Mouse (Mus musculus) lung, embryonic 15.5 days (tissue): Measurements from ENCODE around the gene Sgcd. TPM values are rescaled to one million over a fixed set of nuclear protein-coding genes. Genes with fewer than 3 reads are reported as not detected.
"Not testable (repeated sequence)": the region's sequence is repeated elsewhere in the genome, so short reads cannot be mapped to it uniquely, and the experiment has no call there.

ENCODE experiments used
- ATAC-seq: fragments of 200-750 bp; cut with Nextera tagmentation; 2 replicates; pipeline ENCODE4 v1.8.0; 2017; ENCODE audit warnings: moderate number of reproducible peaks, borderline replicate concordance; ENCODE audit not compliant: low FRiP score, low TSS enrichment; ENCODE audit errors: extremely low read depth
- H3K27ac ChIP-seq: fragments of 300-500 bp; sonication (generic); 2 replicates; pipeline ENCODE4 v1.5.1; 2015; ENCODE audit warnings: moderate library complexity, mild to moderate bottlenecking, inconsistent platforms
- H3K27me3 ChIP-seq: fragments of 300-500 bp; sonication (generic); 2 replicates; pipeline ENCODE4 v1.6.1; 2015; ENCODE audit warnings: inconsistent platforms
- H3K36me3 ChIP-seq: fragments of 300-500 bp; sonication (generic); 2 replicates; pipeline ENCODE4 v1.6.1; 2015; ENCODE audit warnings: inconsistent platforms
- H3K4me1 ChIP-seq: fragments of 300-500 bp; sonication (generic); 2 replicates; pipeline ENCODE4 v1.6.1; 2015; ENCODE audit warnings: inconsistent platforms
- H3K4me2 ChIP-seq: fragments of 300-500 bp; sonication (generic); 2 replicates; pipeline ENCODE4 v1.6.1; 2015; ENCODE audit warnings: inconsistent platforms, mild to moderate bottlenecking, moderate library complexity
- H3K4me3 ChIP-seq: fragments of 300-500 bp; sonication (generic); 2 replicates; pipeline ENCODE4 v1.5.1; 2015; ENCODE audit warnings: mild to moderate bottlenecking, inconsistent platforms
- H3K9ac ChIP-seq: fragments of 300-500 bp; sonication (generic); 2 replicates; pipeline ENCODE4 v1.6.1; 2015; ENCODE audit warnings: inconsistent platforms
- H3K9me3 ChIP-seq: fragments of 300-500 bp; sonication (generic); 2 replicates; pipeline ENCODE4 v1.6.1; 2016; ENCODE audit warnings: inconsistent platforms
- WGBS: fragments of 180-500 bp; shearing (Covaris S2); methylation state at CpG from one replicate; pipeline ENCODE4 v1.1.7; 2015; 5-methylcytosine and 5-hydroxymethylcytosine counted together
- polyA plus RNA-seq: library from polyadenylated mRNA; unstranded; fragments of >200 nt; fragmentation: Nextera tagmentation; extraction: Ambion mirVana; gene quantifications from 2 replicates; pipeline ENCODE4 v1.2.1, GENCODE M21; 2015

Gene Sgcd
- polyA plus RNA-seq, 1 experiment from 2014 or later: 2.6 TPM

- Histone ChIP-seq H3K4me2 (no peak overlapping the region), H3K27ac (no peak overlapping the region), H3K9me3 (no peaks in the 10 kb centered on the region), H3K9ac (no peak overlapping the region), H3K4me1 (no peaks in the 10 kb centered on the region), H3K4me3 (no peak overlapping the region), H3K27me3 (no peaks in the 10 kb centered on the region), H3K36me3 (no peaks in the 10 kb centered on the region)
- no peak for ATAC-seq
- WGBS: 48% methylated on average over 2 of the region's 2 CpGs
These were observed 546.5 kb downstream of the Sgcd start for GRCm38 (mm10) chr11:47442266-47442665.

- Histone ChIP-seq H3K36me3 (no peaks in the 10 kb centered on the region), H3K4me1 (no peaks in the 10 kb centered on the region), H3K9me3 (no peaks in the 10 kb centered on the region), H3K27ac (no peak overlapping the region), H3K4me2 (no peak overlapping the region), H3K9ac (no peak overlapping the region), H3K4me3 (no peak overlapping the region), H3K27me3 (no peaks in the 10 kb centered on the region)
- 39% methylated on average over 3 of the region's 3 CpGs for WGBS
- no peak for ATAC-seq
These were observed 589.2 kb downstream of the Sgcd start for GRCm38 (mm10) chr11:47399607-47400006.

DNA sequence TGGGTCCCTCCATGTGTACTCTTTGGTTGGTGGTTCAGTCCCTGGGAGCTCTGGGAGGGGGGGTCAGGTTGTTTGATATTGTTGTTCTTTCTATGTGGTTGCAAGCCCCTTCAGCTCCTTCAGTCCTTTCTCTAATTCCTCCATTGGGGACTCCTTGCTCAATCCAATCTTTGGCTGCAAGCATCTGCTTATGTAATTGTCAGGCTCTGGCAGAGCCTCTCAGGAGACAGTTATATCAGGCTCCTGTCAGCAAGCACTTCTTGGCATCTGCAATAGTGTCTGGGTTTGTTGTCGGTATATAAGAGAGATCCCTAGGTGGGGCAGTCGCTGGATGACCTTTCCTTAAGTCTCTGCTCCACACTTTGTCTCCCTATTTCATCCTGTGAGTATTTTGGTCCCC is 598.0 kb downstream of the Sgcd start:
- 47% methylated on average over 2 of the region's 2 CpGs for WGBS

GRCm38 (mm10) chr11:47389327-47389726 is 599.4 kb downstream of the Sgcd start:
- Histone ChIP-seq H3K36me3 (no peaks in the 10 kb centered on the region), H3K4me1 (no peaks in the 10 kb centered on the region), H3K9ac (no peak overlapping the region), H3K27ac (no peak overlapping the region), H3K9me3 (no peaks in the 10 kb centered on the region), H3K4me3 (no peak overlapping the region), H3K27me3 (no peaks in the 10 kb centered on the region), H3K4me2 (no peak overlapping the region)
- ATAC-seq: no peak

More for the DNA sequence above, 598.0 kb downstream of the Sgcd start:
- ATAC-seq, H3K4me3 ChIP-seq, H3K4me2 ChIP-seq, H3K27me3 ChIP-seq, H3K27ac ChIP-seq, H3K9me3 ChIP-seq, H3K9ac ChIP-seq, H3K4me1 ChIP-seq, H3K36me3 ChIP-seq: not testable (repeated sequence)

GRCm38 (mm10) chr11:47387726-47388125 is 601.0 kb downstream of the Sgcd start:
- H3K9ac ChIP-seq: no peak overlapping the region
- H3K4me2 ChIP-seq: no peak overlapping the region
- H3K36me3 ChIP-seq: no peaks in the 10 kb centered on the region
- H3K4me1 ChIP-seq: no peaks in the 10 kb centered on the region
- H3K27me3 ChIP-seq: no peaks in the 10 kb centered on the region
- H3K27ac ChIP-seq: no peak overlapping the region
- no peak overlapping the region for H3K4me3 ChIP-seq
- WGBS: 72% methylated on average over 3 of the region's 3 CpGs
- H3K9me3 ChIP-seq: no peaks in the 10 kb centered on the region
- ATAC-seq: no peak

GRCm38 (mm10) chr11:47386136-47386535 is 602.6 kb downstream of the Sgcd start:
- H3K4me2 ChIP-seq: no peak overlapping the region
- H3K9me3 ChIP-seq: no peaks in the 10 kb centered on the region
- H3K4me1 ChIP-seq: no peaks in the 10 kb centered on the region
- H3K27me3 ChIP-seq: no peaks in the 10 kb centered on the region
- no peak overlapping the region for H3K4me3 ChIP-seq
- no peaks in the 10 kb centered on the region for H3K36me3 ChIP-seq
- H3K27ac ChIP-seq: no peak overlapping the region
- no peak for ATAC-seq
- no peak overlapping the region for H3K9ac ChIP-seq

- Histone ChIP-seq H3K9ac (peak overlapping the region; percentile 43; the same call in 1 of the 2 replicates), H3K4me1 (0 out of 2 replicates have a peak, but pooled peaks cover 11% of the 10 kb centered on the region), H3K27ac (peak overlapping the region; percentile 88), H3K4me3 (peak overlapping the region; percentile 43), H3K36me3 (no peaks in the 10 kb centered on the region), H3K9me3 (no peaks in the 10 kb centered on the region), H3K4me2 (peak overlapping the region; percentile 81), H3K27me3 (no peaks in the 10 kb centered on the region)
- no peak for ATAC-seq
- WGBS: 27% methylated on average over 4 of the region's 4 CpGs
These were observed 609.2 kb downstream of the Sgcd start for GRCm38 (mm10) chr11:47379630-47379958.

DNA sequence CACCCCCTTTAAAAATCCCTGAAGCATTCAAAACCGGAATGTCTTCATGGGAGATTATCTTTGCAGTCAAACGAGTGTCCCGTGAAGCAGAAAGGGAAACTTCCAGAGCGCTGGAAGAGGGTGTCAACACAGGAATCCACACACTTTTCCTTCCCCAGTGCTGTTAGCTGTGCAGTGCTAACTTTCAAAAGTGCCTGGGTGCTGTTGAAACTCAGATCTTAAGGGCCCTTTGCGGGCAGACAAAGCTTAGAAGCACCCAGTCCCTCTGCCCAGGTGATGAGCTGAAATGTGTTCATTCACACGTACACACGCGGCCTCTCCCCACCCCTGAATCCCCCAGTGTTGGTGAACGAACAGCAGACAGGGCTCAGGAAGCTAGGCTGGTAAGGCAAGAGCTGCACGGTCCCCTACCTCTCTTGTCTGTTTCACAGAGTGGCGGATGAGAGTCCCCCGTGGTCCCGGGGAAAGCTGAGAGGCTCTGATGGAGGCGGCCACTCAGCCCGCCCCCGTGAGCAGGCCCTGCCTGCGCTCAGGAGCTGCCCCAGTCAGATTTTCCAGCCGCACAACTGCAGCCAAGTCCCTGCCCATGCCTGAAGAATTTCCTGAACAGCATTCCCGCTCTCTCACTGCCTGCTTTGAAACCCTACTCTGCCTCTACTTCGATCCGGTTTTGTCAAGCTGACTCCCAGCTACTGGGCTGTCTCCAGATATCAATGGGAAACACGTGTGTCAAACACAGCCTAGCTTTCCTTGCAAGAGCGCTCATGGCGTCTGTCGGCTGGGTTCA is 609.7 kb downstream of the Sgcd start:
- peak overlapping the region; percentile 88 for H3K27ac ChIP-seq
- H3K9me3 ChIP-seq: no peaks in the 10 kb centered on the region
- WGBS: 2% methylated on average over 25 of the region's 25 CpGs
- ATAC-seq: peak; percentile 92
- peak overlapping the region; percentile 43 for H3K4me3 ChIP-seq
- no peaks in the 10 kb centered on the region for H3K27me3 ChIP-seq
- H3K4me2 ChIP-seq: peak overlapping the region; percentile 81
- peak overlapping the region; percentile 43 for H3K9ac ChIP-seq
- no peaks in the 10 kb centered on the region for H3K36me3 ChIP-seq
- H3K4me1 ChIP-seq: 0 out of 2 replicates have a peak, but pooled peaks cover 11% of the 10 kb centered on the region

DNA sequence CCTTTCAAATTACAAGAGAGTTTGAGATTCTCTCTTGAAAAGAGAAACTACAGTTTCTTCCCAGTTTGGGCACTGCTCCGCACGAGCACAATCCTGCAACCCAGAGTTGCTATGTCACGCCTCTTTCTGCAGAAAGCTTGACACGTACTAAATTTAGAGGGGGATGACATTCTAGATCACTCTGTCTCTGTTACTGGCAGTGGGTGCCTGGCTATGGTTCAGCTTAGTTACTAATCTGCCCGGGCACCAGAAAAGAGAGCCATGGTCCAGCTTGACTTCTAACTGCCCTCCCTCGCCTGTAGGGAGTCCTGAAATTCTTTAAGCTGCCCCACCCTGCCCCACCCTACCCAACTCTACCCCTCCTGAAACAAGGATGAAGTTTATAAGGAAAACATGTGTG is 611.3 kb downstream of the Sgcd start:
- H3K27me3 ChIP-seq: no peaks in the 10 kb centered on the region
- H3K4me2 ChIP-seq: no peak overlapping the region
- H3K36me3 ChIP-seq: no peaks in the 10 kb centered on the region
- no peaks in the 10 kb centered on the region for H3K9me3 ChIP-seq
- no peak overlapping the region for H3K9ac ChIP-seq
- H3K4me3 ChIP-seq: no peak overlapping the region
- ATAC-seq: 0 out of 2 replicates have a peak, but pooled peaks have one; percentile 9
- no peak overlapping the region for H3K27ac ChIP-seq
- 0 out of 2 replicates have a peak, but pooled peaks cover 11% of the 10 kb centered on the region for H3K4me1 ChIP-seq
- WGBS: 63% methylated on average over 6 of the region's 6 CpGs

DNA sequence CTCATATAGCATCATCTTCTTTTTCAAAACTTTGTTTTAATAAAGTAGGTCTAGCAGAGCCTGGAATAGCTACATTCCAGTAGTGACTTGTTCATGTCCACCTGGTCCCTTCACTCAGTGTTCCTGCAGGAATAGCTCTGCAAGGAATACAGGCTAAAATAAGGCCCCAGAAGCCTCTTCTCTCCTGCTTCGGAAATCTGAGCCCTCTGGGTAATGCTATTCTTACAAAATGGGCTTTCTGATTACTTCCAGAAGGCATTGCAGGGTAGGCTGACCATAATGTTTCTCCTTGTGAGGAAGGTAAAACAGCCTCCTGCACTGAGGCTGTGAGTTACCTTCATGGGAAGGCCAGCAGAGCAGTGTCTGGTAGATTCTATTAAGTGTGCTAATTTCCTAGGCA is 611.9 kb downstream of the Sgcd start:
- 58% methylated on average over 1 of the region's 1 CpGs for WGBS
- no peak overlapping the region for H3K4me2 ChIP-seq
- no peaks in the 10 kb centered on the region for H3K36me3 ChIP-seq
- 0 out of 2 replicates have a peak, but pooled peaks cover 11% of the 10 kb centered on the region for H3K4me1 ChIP-seq
- no peak overlapping the region for H3K4me3 ChIP-seq
- no peaks in the 10 kb centered on the region for H3K27me3 ChIP-seq
- H3K9me3 ChIP-seq: no peaks in the 10 kb centered on the region
- H3K9ac ChIP-seq: no peak overlapping the region
- no peak for ATAC-seq
- no peak overlapping the region for H3K27ac ChIP-seq

DNA sequence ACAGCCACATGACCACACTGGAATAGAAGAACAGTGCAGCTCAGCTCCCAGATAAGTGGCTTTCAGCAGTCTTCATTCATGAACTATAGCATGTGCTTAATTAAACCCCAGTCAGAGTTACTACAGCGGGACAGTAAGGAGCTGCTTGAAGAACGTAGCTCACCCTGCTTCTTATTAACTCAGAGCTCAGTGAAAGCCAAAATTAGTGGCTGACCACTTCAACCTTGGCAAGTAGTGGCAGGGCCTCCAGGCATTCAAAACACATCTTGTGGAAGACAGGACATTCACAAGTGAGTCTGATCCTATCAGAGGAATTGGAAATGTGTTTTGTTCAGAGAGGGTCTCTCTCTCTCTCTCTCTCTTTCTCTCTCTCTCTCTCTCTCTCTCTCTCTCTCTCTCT is 617.2 kb downstream of the Sgcd start:
- Histone ChIP-seq H3K4me2 (no peak overlapping the region), H3K4me1 (no peaks in the 10 kb centered on the region), H3K4me3 (no peak overlapping the region), H3K9ac (no peak overlapping the region), H3K27me3 (no peaks in the 10 kb centered on the region), H3K36me3 (no peaks in the 10 kb centered on the region), H3K9me3 (no peaks in the 10 kb centered on the region), H3K27ac (no peak overlapping the region)
- ATAC-seq: no peak
- WGBS: 77% methylated on average over 2 of the region's 2 CpGs

- H3K27ac ChIP-seq: no peak overlapping the region
- H3K36me3 ChIP-seq: no peaks in the 10 kb centered on the region
- ATAC-seq: no peak
- H3K9ac ChIP-seq: no peak overlapping the region
- no peak overlapping the region for H3K4me2 ChIP-seq
- WGBS: 75% methylated on average over 2 of the region's 2 CpGs
- no peaks in the 10 kb centered on the region for H3K4me1 ChIP-seq
- no peak overlapping the region for H3K4me3 ChIP-seq
- no peaks in the 10 kb centered on the region for H3K9me3 ChIP-seq
- no peaks in the 10 kb centered on the region for H3K27me3 ChIP-seq
These were observed 637.2 kb downstream of the Sgcd start for GRCm38 (mm10) chr11:47351585-47351984.
